Mouse (Mus musculus) stomach, embryonic 14.5 days (tissue): Measurements from ENCODE around the gene Mfn1. TPM values are rescaled to one million over a fixed set of nuclear protein-coding genes. Genes with fewer than 3 reads are reported as not detected.
A peak's percentile ranks its signal among the peaks of the same experiment; 100 is the strongest.

Experiments
- ATAC-seq: fragments of 200-750 bp; cut with Nextera tagmentation; 2 replicates; pipeline ENCODE4 v1.8.0; 2017; ENCODE audit warnings: low read depth, moderate TSS enrichment; ENCODE audit not compliant: insufficient number of reproducible peaks, insufficient read depth, low FRiP score
- H3K27ac ChIP-seq: fragments of 300-500 bp; sonication (generic); 2 replicates; pipeline ENCODE4 v1.5.1; 2014; ENCODE audit warnings: mild to moderate bottlenecking, low read length, moderate library complexity, mixed read lengths
- H3K27me3 ChIP-seq: fragments of 300-500 bp; sonication (generic); 2 replicates; pipeline ENCODE4 v1.6.1; 2014; ENCODE audit warnings: low read length, control low read depth, mixed read lengths; ENCODE audit not compliant: control insufficient read depth, insufficient read depth
- H3K36me3 ChIP-seq: fragments of 300-500 bp; sonication (generic); 2 replicates; pipeline ENCODE4 v1.6.1; 2014; ENCODE audit warnings: mild to moderate bottlenecking, control low read depth, low read length, moderate library complexity, mixed read lengths; ENCODE audit not compliant: control insufficient read depth, insufficient read depth
- H3K4me1 ChIP-seq: fragments of 300-500 bp; sonication (generic); 2 replicates; pipeline ENCODE4 v1.6.1; 2014; ENCODE audit warnings: low read length, control low read depth, mixed read lengths; ENCODE audit not compliant: control insufficient read depth, insufficient read depth
- H3K4me2 ChIP-seq: fragments of 300-500 bp; sonication (generic); replicated peaks from 2 replicates; pipeline ENCODE4 v1.6.1; 2014; ENCODE audit warnings: low read depth, low read length, control low read depth
- H3K4me3 ChIP-seq: fragments of 300-500 bp; sonication (generic); 2 replicates; pipeline ENCODE4 v1.5.1; 2014; ENCODE audit warnings: low read depth, low read length, control low read depth
- H3K9ac ChIP-seq: fragments of 300-500 bp; sonication (generic); replicated peaks from 2 replicates; pipeline ENCODE4 v1.6.1; 2014; ENCODE audit warnings: low read depth, mild to moderate bottlenecking, control low read depth, low read length, moderate library complexity, mixed read lengths
- H3K9me3 ChIP-seq: fragments of 300-500 bp; sonication (generic); 2 replicates; pipeline ENCODE4 v1.6.1; 2016; ENCODE audit warnings: low read depth, low read length, control low read depth; ENCODE audit not compliant: control insufficient read depth
- WGBS: fragments of 180-500 bp; shearing (Covaris S2); extraction: QIAGEN DNeasy Blood & Tissue Kit; methylation state at CpG from one replicate; pipeline ENCODE4 v1.1.7; 2014; 5-methylcytosine and 5-hydroxymethylcytosine counted together
- polyA plus RNA-seq: library from polyadenylated mRNA; unstranded; fragments of >200 nt; fragmentation: Nextera tagmentation; extraction: Ambion mirVana; gene quantifications from 2 replicates; pipeline ENCODE4 v1.2.1, GENCODE M21; 2014

The Mfn1 gene
- polyA plus RNA-seq, 1 experiment from 2014 or later = 30.3 TPM

DNA sequence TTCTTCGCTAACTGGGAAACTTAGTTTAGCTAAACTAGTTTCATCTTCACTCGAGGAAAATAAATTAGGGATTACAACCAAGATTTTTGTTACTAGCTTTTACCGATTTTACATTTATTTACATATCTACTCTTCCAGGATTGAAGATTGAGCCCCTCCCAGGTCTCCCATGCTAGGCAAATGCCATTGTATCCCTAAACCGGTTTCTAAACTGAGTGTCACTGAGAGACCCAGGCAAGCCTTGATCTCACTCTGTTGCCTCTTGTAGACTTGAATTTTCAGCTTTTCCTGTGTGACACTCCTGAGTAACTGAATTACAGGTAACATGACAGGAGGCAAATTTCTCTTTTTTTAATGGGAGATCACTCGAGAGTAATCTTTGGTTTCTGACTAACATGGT is 776 bp downstream of the Mfn1 start:
- H3K36me3 ChIP-seq = peaks cover 7% of the 10 kb centered on the region; the same call in 1 of the 2 replicates
- peak overlapping the region; percentile 45 for H3K4me2 ChIP-seq
- no peak for ATAC-seq
- H3K27me3 ChIP-seq = no peaks in the 10 kb centered on the region
- WGBS = 10% methylated on average over 5 of the region's 5 CpGs
- peak overlapping the region; percentile 79 for H3K4me3 ChIP-seq
- H3K4me1 ChIP-seq = 0 out of 2 replicates have a peak, but pooled peaks cover 6% of the 10 kb centered on the region
- peak overlapping the region; percentile 59 for H3K9ac ChIP-seq
- H3K9me3 ChIP-seq = no peaks in the 10 kb centered on the region; the same call in 1 of the 2 replicates
- H3K27ac ChIP-seq = no peak overlapping the region

DNA sequence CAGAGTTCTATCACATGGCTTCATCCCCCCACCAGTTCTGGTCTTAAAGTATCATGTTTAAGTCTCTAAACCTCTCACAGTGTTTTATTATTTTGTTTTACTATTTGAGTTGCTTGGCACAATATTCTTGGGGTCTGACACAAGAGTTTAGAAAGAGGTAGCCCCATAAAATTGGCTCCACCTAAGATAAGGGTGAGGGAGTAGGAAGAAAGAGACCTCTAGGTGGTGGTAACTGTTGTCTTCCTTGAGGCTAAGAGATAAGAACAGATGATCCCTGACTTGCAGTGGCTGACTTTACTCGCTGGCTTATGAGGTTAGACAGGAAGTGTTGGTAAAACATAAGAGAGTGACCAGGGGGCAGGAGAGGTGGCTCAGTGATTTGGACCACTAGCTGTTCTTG is 6.4 kb downstream of the Mfn1 start:
- no peak overlapping the region for H3K4me3 ChIP-seq
- H3K36me3 ChIP-seq = peaks cover 19% of the 10 kb centered on the region
- no peak for ATAC-seq
- H3K4me1 ChIP-seq = no peaks in the 10 kb centered on the region
- no peak overlapping the region for H3K4me2 ChIP-seq
- 56% methylated on average over 1 of the region's 1 CpGs for WGBS
- H3K9ac ChIP-seq = no peak overlapping the region
- no peaks in the 10 kb centered on the region for H3K27me3 ChIP-seq
- no peaks in the 10 kb centered on the region for H3K9me3 ChIP-seq
- no peak overlapping the region for H3K27ac ChIP-seq

DNA sequence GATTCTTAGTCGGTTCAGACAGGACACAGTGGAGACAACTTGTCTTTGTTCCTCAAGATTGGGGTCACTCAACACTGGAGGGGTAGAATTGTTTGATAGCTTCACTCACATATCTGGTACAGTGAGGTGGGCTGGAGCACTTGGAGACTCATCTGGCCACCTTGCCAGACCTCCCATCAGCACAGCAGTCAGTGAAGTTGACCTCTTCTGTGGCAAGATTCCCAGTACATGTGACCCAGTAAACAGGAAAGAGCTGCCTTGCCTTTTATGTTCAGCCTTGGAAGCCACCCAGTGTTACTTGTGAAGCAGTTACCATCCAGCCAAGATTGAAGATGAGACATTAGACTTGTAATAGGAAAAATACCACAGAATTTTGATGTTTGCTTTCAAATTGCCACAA is 8.3 kb downstream of the Mfn1 start:
- Histone ChIP-seq H3K4me1 (no peaks in the 10 kb centered on the region), H3K9me3 (no peaks in the 10 kb centered on the region), H3K4me3 (no peak overlapping the region), H3K27me3 (no peaks in the 10 kb centered on the region), H3K27ac (no peak overlapping the region), H3K36me3 (peaks cover 23% of the 10 kb centered on the region), H3K9ac (no peak overlapping the region), H3K4me2 (no peak overlapping the region)
- ATAC-seq = no peak
- WGBS = 86% methylated on average over 1 of the region's 1 CpGs

DNA sequence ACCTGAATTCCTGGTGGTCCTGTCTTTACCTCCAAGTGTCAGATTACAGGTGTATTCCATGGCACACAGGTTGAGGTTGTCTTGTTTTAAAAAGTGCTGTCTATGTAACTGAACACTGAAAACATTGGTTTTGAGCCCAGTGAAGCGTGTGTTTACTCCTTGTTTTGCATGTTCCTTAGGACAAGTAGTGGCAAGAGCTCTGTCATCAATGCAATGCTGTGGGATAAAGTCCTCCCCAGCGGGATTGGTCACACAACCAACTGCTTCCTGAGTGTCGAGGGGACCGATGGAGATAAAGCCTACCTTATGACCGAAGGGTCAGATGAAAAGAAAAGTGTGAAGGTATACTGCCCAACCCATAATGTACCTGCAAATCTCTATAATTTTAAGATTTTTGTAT is 8.8 kb downstream of the Mfn1 start:
- Histone ChIP-seq H3K27ac (no peak overlapping the region), H3K9ac (no peak overlapping the region), H3K4me3 (no peak overlapping the region), H3K9me3 (no peaks in the 10 kb centered on the region), H3K4me1 (no peaks in the 10 kb centered on the region), H3K36me3 (peaks cover 28% of the 10 kb centered on the region), H3K27me3 (no peaks in the 10 kb centered on the region), H3K4me2 (no peak overlapping the region)
- 92% methylated on average over 5 of the region's 5 CpGs for WGBS
- ATAC-seq = no peak

DNA sequence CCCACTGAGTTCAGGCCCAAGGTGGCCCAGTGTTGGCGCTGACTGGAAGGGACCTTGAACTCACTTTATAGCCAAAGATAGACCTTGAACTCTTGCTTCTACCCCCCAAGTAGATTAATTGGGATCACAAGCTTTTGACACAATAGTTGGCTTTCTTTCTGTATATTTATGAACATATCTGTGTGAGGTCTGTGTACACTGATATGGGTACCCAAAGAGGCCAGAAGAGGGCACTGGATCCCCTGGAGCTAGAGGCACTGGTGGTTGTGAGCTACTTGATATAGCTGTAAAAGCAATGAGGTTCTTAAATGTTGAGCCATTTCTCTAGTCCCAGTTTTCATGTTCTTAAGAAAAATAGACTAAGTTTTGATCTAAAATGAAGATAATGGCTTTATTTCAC is 23.8 kb downstream of the Mfn1 start:
- H3K27me3 ChIP-seq = no peaks in the 10 kb centered on the region
- H3K4me2 ChIP-seq = no peak overlapping the region
- ATAC-seq = no peak
- 96% methylated on average over 1 of the region's 1 CpGs for WGBS
- H3K4me3 ChIP-seq = no peak overlapping the region
- no peak overlapping the region for H3K27ac ChIP-seq
- peaks cover 22% of the 10 kb centered on the region for H3K36me3 ChIP-seq
- no peaks in the 10 kb centered on the region for H3K4me1 ChIP-seq
- no peak overlapping the region for H3K9ac ChIP-seq
- H3K9me3 ChIP-seq = no peaks in the 10 kb centered on the region

DNA sequence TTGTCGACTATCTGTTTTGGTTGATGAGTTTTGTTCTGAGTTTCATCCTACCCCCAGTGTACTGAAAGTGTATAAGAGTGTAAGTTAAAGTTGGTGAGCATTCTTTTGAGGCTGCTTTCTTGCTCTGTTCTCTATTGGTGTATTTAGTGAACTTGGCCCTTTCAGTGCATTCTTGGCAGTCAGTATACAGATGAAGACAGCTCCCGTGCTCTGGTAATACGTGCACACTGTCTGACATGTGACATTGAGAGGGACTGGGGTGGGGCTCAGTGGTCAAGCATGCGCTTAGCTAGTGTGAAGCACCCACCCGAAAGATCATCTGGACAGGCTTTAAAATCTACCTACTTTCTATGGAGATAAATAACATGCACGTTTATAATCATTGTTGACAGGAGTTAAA is 34.1 kb downstream of the Mfn1 start:
- H3K4me3 ChIP-seq = no peak overlapping the region
- WGBS = 89% methylated on average over 6 of the region's 6 CpGs
- peaks cover 36% of the 10 kb centered on the region for H3K36me3 ChIP-seq
- no peaks in the 10 kb centered on the region for H3K9me3 ChIP-seq
- no peak overlapping the region for H3K4me2 ChIP-seq
- H3K9ac ChIP-seq = no peak overlapping the region
- no peak overlapping the region for H3K27ac ChIP-seq
- ATAC-seq = no peak
- H3K27me3 ChIP-seq = no peaks in the 10 kb centered on the region
- H3K4me1 ChIP-seq = no peaks in the 10 kb centered on the region

DNA sequence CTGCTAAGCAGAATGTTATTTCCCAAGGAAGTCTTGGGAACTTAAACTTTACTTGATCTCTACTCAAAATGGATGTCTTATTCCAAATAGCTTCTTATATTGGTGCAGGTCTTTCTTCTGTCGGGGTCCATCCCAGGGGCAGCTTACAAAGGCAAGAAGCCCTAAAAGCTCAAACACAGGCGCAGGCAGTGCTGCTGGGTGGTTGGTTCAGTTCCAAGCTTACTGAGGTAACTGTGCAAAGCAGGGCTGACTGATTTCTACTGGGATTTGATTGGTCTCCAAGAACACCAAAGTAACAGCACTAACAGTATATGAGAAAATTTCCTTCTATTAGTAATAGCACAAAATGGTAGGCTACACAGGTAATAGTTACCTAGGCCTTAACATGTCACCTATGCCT is 43.8 kb downstream of the Mfn1 start:
- Histone ChIP-seq H3K27ac (no peak overlapping the region), H3K9ac (no peak overlapping the region), H3K4me3 (no peak overlapping the region), H3K4me2 (no peak overlapping the region), H3K9me3 (no peaks in the 10 kb centered on the region), H3K27me3 (no peaks in the 10 kb centered on the region), H3K36me3 (peaks cover 35% of the 10 kb centered on the region), H3K4me1 (no peaks in the 10 kb centered on the region)
- no peak for ATAC-seq
- WGBS = 96% methylated on average over 2 of the region's 2 CpGs

DNA sequence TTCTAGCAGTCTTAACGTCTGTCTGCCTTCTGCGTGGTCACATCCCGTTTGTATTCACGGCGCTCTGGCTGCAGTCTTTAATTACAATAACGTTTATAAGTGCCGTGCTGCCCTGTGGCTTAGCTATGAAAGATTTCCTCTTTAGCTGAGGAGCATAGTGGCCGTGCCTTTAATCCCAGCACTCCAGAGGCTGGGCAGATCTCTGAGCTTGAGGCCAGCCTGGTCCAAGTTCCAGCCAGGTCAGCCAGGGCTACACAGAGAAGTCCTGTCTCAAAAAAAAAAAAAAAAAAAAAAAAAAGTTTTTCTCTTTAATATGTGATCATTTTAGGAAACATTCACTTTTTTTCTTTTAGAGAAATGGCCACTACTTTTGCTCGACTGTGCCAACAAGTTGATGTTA is 44.6 kb downstream of the Mfn1 start:
- WGBS = 63% methylated on average over 9 of the region's 9 CpGs

DNA sequence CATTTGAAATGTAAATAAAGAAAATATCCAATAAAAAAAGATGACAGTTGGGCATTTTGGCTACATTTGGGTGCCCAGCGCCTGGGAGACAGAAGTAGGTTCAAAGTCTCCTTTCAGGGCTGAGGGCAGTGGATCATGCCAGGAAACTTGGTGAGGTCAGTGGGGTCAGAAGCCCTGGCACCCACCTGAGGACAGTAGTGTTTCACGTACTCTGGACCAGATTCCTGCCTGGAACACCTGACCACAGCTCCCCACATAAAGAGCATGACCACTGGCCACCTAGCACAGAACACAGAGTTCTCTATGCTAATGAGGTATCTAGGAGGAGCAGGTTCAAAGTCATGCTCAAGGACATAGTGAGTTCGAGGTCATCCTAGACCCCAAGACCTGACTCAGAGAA is 45.9 kb downstream of the Mfn1 start:
- WGBS = 94% methylated on average over 3 of the region's 3 CpGs
- peaks cover 23% of the 10 kb centered on the region; the same call in 1 of the 2 replicates for H3K36me3 ChIP-seq
- H3K27ac ChIP-seq = no peak overlapping the region
- H3K9ac ChIP-seq = no peak overlapping the region
- H3K9me3 ChIP-seq = no peaks in the 10 kb centered on the region
- H3K4me2 ChIP-seq = no peak overlapping the region
- H3K4me3 ChIP-seq = no peak overlapping the region
- no peaks in the 10 kb centered on the region for H3K4me1 ChIP-seq
- H3K27me3 ChIP-seq = no peaks in the 10 kb centered on the region
- ATAC-seq = no peak

More for the DNA sequence above, 44.6 kb downstream of the Mfn1 start:
- peaks cover 29% of the 10 kb centered on the region for H3K36me3 ChIP-seq
- H3K27ac ChIP-seq = no peak overlapping the region
- ATAC-seq = no peak
- no peaks in the 10 kb centered on the region for H3K27me3 ChIP-seq
- no peaks in the 10 kb centered on the region for H3K4me1 ChIP-seq
- no peak overlapping the region for H3K9ac ChIP-seq
- H3K4me3 ChIP-seq = no peak overlapping the region
- H3K9me3 ChIP-seq = no peaks in the 10 kb centered on the region
- H3K4me2 ChIP-seq = no peak overlapping the region
